Mouse (Mus musculus) hindbrain, embryonic 14.5 days (tissue): ENCODE measurements around the gene Tubgcp3. TPM values are rescaled to one million over a fixed set of nuclear protein-coding genes. Genes with fewer than 3 reads are reported as not detected.
A peak's percentile ranks its signal among the peaks of the same experiment; 100 is the strongest.

Source experiments
- ATAC-seq: fragments of 200-750 bp; cut with Nextera tagmentation; 2 replicates; pipeline ENCODE4 v1.8.0; 2017; ENCODE audit warnings: moderate number of reproducible peaks, mild to moderate bottlenecking, moderate TSS enrichment, moderate library complexity; ENCODE audit not compliant: low FRiP score
- DNase-seq: peaks from one replicate; pipeline ENCODE4 v3.0.0-alpha.2; 2015; ENCODE audit warnings: low spot score
- H3K27ac ChIP-seq: fragments of 300-500 bp; sonication (generic); 2 replicates; pipeline ENCODE4 v1.5.1; 2014; ENCODE audit warnings: mild to moderate bottlenecking, moderate library complexity
- H3K27me3 ChIP-seq: fragments of 300-500 bp; sonication (generic); 2 replicates; pipeline ENCODE4 v1.6.1; 2014; ENCODE audit warnings: mild to moderate bottlenecking, low read length, mixed read lengths; ENCODE audit not compliant: control insufficient read depth, insufficient read depth
- H3K36me3 ChIP-seq: fragments of 300-500 bp; sonication (generic); replicated peaks from 2 replicates; pipeline ENCODE4 v1.6.1; 2014; ENCODE audit not compliant: control insufficient read depth, insufficient read depth
- H3K4me1 ChIP-seq: fragments of 300-500 bp; sonication (generic); replicated peaks from 2 replicates; pipeline ENCODE4 v1.6.1; 2014; ENCODE audit warnings: antibody characterized with exemption, low read length, mixed read lengths; ENCODE audit not compliant: control insufficient read depth, insufficient read depth
- H3K4me2 ChIP-seq: fragments of 300-500 bp; sonication (generic); replicated peaks from 2 replicates; pipeline ENCODE4 v1.6.1; 2014; ENCODE audit warnings: mild to moderate bottlenecking, moderate library complexity
- H3K4me3 ChIP-seq: fragments of 300-500 bp; sonication (generic); replicated peaks from 2 replicates; pipeline ENCODE4 v1.5.1; 2014; ENCODE audit warnings: mild to moderate bottlenecking, low read length
- H3K9ac ChIP-seq: fragments of 300-500 bp; sonication (generic); 2 replicates; pipeline ENCODE4 v1.6.1; 2014
- H3K9me3 ChIP-seq: fragments of 300-500 bp; sonication (generic); 2 replicates; pipeline ENCODE4 v1.6.1; 2016; ENCODE audit warnings: low read length; ENCODE audit not compliant: control insufficient read depth
- WGBS: fragments of 180-500 bp; shearing (Covaris S2); extraction: QIAGEN DNeasy Blood & Tissue Kit; methylation state at CpG from one replicate; pipeline ENCODE4 v1.1.7; 2014; 5-methylcytosine and 5-hydroxymethylcytosine counted together
- polyA plus RNA-seq: library from polyadenylated mRNA; unstranded; fragments of >200 nt; fragmentation: Nextera tagmentation; extraction: Ambion mirVana; gene quantifications from 2 replicates; pipeline ENCODE4 v1.2.1, GENCODE M21; 2014

The Tubgcp3 gene
- 39.6 and 43.9 TPM in 2 replicates for polyA plus RNA-seq

DNA sequence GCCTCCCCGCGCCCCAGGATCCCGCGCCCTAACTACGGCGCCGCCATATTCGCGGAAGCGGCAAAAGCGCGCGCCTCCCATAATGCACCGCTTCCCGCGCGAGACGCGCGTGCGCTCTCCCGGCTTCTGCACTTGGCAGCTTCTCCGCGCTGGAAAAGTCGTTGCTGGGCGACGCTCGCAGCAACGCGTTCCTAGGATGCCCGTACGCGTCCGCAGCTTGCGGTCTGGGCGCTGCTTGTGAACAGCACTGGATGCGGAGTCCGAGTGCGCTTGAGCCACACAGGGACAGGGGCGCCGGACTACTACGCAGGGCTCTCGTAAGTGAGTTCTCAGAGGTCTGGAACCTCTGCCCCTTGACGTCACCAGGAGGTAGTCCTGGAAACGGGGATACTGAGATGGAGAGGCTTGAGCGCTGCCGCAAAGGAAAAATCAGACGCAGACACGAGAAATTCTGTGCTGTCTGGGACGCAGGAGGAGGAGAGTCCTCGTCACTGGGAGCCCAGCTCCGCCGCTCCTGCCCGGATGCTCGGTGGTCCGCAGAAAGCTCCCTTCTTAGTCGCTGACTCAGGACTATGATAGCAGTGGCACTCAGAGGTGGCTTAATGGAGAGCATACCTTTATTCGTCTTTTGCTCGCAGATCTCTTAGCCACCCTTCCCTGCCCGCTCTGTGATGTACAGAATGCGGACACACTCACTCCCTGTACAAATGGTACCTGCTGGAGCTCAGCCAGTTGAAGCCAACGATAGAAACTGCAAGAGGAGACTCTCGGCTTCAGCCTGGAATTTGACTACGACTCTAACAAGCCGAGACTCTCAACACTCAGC, at the start of gene Tubgcp3:
Gene Tubgcp3 (minus strand): TSS at position 193 of the 826 bp plus-strand sequence.
- Histone ChIP-seq H3K4me2 (peak within 1 kb of the TSS; percentile 78), H3K4me3 (peak within 1 kb of the TSS; percentile 99), H3K9me3 (no peaks in the 10 kb centered on the region), H3K9ac (peak within 1 kb of the TSS; percentile 94), H3K27me3 (0 out of 2 replicates have a peak, but pooled peaks cover 3% of the 10 kb centered on the region), H3K4me1 (peaks cover 15% of the 10 kb centered on the region), H3K27ac (peak within 1 kb of the TSS; percentile 85), H3K36me3 (no peaks in the 10 kb centered on the region)
- DNase-seq (peak; percentile 97), ATAC-seq (peak; percentile 91)
- WGBS: under 1% methylated on average over 65 of the region's 65 CpGs

GRCm38 (mm10) chr8:12719091-12719490, 47.0 kb upstream of the Tubgcp3 start:
- H3K9ac ChIP-seq: no peak overlapping the region
- H3K4me2 ChIP-seq: no peak overlapping the region
- H3K4me1 ChIP-seq: 0 out of 2 replicates have a peak, but pooled peaks cover 6% of the 10 kb centered on the region
- H3K36me3 ChIP-seq: no peaks in the 10 kb centered on the region
- ATAC-seq (no peak), DNase-seq (no peak)
- no peaks in the 10 kb centered on the region for H3K27me3 ChIP-seq
- WGBS: 77% methylated on average over 9 of the region's 9 CpGs
- H3K9me3 ChIP-seq: no peaks in the 10 kb centered on the region
- no peak overlapping the region for H3K27ac ChIP-seq
- H3K4me3 ChIP-seq: no peak overlapping the region

- Histone ChIP-seq H3K9me3 (no peaks in the 10 kb centered on the region), H3K4me3 (no peak overlapping the region), H3K36me3 (no peaks in the 10 kb centered on the region), H3K4me1 (0 out of 2 replicates have a peak, but pooled peaks cover 3% of the 10 kb centered on the region), H3K4me2 (no peak overlapping the region), H3K27ac (no peak overlapping the region), H3K27me3 (no peaks in the 10 kb centered on the region), H3K9ac (no peak overlapping the region)
- DNase-seq (no peak), ATAC-seq (no peak)
- 84% methylated on average over 18 of the region's 18 CpGs for WGBS
Observed at GRCm38 (mm10) chr8:12715861-12716585, 44.0 kb upstream of the Tubgcp3 start.

GRCm38 (mm10) chr8:12711623-12712022, 39.6 kb upstream of the Tubgcp3 start:
- no peaks in the 10 kb centered on the region for H3K36me3 ChIP-seq
- H3K4me1 ChIP-seq: no peaks in the 10 kb centered on the region
- no peaks in the 10 kb centered on the region for H3K27me3 ChIP-seq
- 90% methylated on average over 7 of the region's 7 CpGs for WGBS
- no peak overlapping the region for H3K27ac ChIP-seq
- no peak overlapping the region for H3K9ac ChIP-seq
- no peak for ATAC-seq
- no peaks in the 10 kb centered on the region for H3K9me3 ChIP-seq
- no peak overlapping the region for H3K4me2 ChIP-seq
- no peak overlapping the region for H3K4me3 ChIP-seq
- DNase-seq: no peak

DNA sequence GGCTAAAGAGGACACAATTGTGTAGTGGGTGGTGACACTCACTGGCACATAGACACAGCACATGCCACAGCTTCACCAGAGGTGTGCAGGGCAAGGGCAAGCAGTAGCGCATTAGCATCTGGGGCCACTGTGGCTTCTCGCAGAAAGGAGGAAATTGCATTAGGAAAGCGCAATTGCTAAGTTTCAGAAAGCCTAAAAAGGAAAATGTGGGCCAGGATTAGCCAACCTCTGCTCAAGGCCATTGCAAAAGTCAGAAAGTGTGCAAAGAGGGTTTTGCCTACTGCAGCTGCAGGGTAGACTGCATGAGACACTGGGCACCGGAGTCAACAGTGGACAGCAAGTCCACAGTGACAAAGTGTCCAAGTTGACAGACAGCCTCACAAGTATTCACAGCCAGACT, 31.5 kb upstream of the Tubgcp3 start:
- WGBS: 92% methylated on average over 4 of the region's 4 CpGs
- ATAC-seq (no peak), DNase-seq (no peak)
- Histone ChIP-seq H3K27me3 (no peaks in the 10 kb centered on the region), H3K36me3 (no peaks in the 10 kb centered on the region), H3K4me3 (no peak overlapping the region), H3K9ac (no peak overlapping the region), H3K4me2 (no peak overlapping the region), H3K27ac (no peak overlapping the region), H3K9me3 (no peaks in the 10 kb centered on the region), H3K4me1 (no peaks in the 10 kb centered on the region)

GRCm38 (mm10) chr8:12702290-12702689, 30.2 kb upstream of the Tubgcp3 start:
- H3K4me2 ChIP-seq: no peak overlapping the region
- ATAC-seq (no peak), DNase-seq (no peak)
- H3K4me1 ChIP-seq: no peaks in the 10 kb centered on the region
- no peak overlapping the region for H3K27ac ChIP-seq
- no peaks in the 10 kb centered on the region for H3K9me3 ChIP-seq
- H3K27me3 ChIP-seq: no peaks in the 10 kb centered on the region; the same call in 1 of the 2 replicates
- H3K9ac ChIP-seq: no peak overlapping the region
- no peaks in the 10 kb centered on the region for H3K36me3 ChIP-seq
- 68% methylated on average over 8 of the region's 8 CpGs for WGBS
- no peak overlapping the region for H3K4me3 ChIP-seq

GRCm38 (mm10) chr8:12698660-12699277, 26.7 kb upstream of the Tubgcp3 start:
- Histone ChIP-seq H3K27me3 (no peaks in the 10 kb centered on the region; the same call in 1 of the 2 replicates), H3K9me3 (no peaks in the 10 kb centered on the region), H3K9ac (no peak overlapping the region), H3K36me3 (no peaks in the 10 kb centered on the region), H3K4me3 (no peak overlapping the region), H3K4me2 (no peak overlapping the region), H3K4me1 (no peaks in the 10 kb centered on the region), H3K27ac (no peak overlapping the region)
- 39% methylated on average over 3 of the region's 3 CpGs for WGBS
- DNase-seq (no peak), ATAC-seq (no peak)

GRCm38 (mm10) chr8:12688851-12689250, 16.8 kb upstream of the Tubgcp3 start:
- H3K4me3 ChIP-seq: no peak overlapping the region
- H3K9ac ChIP-seq: no peak overlapping the region
- H3K27me3 ChIP-seq: no peaks in the 10 kb centered on the region
- no peaks in the 10 kb centered on the region for H3K4me1 ChIP-seq
- DNase-seq (no peak), ATAC-seq (no peak)
- H3K27ac ChIP-seq: no peak overlapping the region
- H3K4me2 ChIP-seq: no peak overlapping the region
- no peaks in the 10 kb centered on the region for H3K36me3 ChIP-seq
- 51% methylated on average over 7 of the region's 7 CpGs for WGBS
- H3K9me3 ChIP-seq: no peaks in the 10 kb centered on the region

DNA sequence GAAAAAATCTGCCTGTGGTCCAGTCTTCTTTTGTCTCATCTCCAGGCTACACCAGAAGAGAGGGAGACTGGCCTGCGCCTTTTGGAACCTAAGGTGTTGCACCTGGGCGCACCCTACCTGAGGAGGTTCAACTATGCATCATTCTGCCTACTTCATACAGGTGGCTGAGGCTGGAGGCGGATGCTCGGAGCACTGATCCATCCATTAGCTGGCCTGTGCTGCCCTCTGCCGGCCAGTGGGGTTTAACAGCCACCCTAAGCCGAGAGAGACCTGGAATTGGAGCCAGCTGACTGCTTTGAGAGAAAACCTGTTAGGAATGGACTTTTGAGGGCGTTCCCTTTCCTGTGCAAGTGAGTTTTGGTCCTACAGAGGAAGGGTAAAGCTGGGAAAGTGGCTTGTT, 5.5 kb upstream of the Tubgcp3 start:
- peak; percentile 83; the same call in 1 of the 2 replicates for ATAC-seq
- peak; percentile 85 for DNase-seq
- H3K9ac ChIP-seq: no peak overlapping the region
- WGBS: 4% methylated on average over 7 of the region's 7 CpGs
- H3K4me3 ChIP-seq: no peak overlapping the region
- 0 out of 2 replicates have a peak, but pooled peaks cover 3% of the 10 kb centered on the region for H3K27me3 ChIP-seq
- H3K27ac ChIP-seq: no peak overlapping the region
- no peak overlapping the region for H3K4me2 ChIP-seq
- no peaks in the 10 kb centered on the region for H3K36me3 ChIP-seq
- no peaks in the 10 kb centered on the region for H3K9me3 ChIP-seq
- H3K4me1 ChIP-seq: peaks cover 5% of the 10 kb centered on the region
